Mouse (Mus musculus) C2C12 (cell line): ENCODE results near the gene Arhgef18.

Experiments used
- CEBPB ChIP-seq: IDR thresholded peaks from one replicate; pipeline ENCODE4 v1.6.1; 2011; ENCODE audit warnings: low read depth, mild to moderate bottlenecking, control low read depth, moderate library complexity
- CTCF ChIP-seq: IDR thresholded peaks from one replicate; pipeline ENCODE4 v1.5.1; 2011; ENCODE audit not compliant: control insufficient read depth, insufficient read depth, insufficient read length
- FOSL1 ChIP-seq: IDR thresholded peaks from one replicate; pipeline ENCODE4 v1.8.0; 2011; ENCODE audit warnings: mild to moderate bottlenecking, low read length; ENCODE audit not compliant: poor library complexity, insufficient read depth, severe bottlenecking
- MAX ChIP-seq: IDR thresholded peaks from one replicate; pipeline ENCODE4 v1.6.1; 2011; ENCODE audit warnings: mild to moderate bottlenecking, control low read depth

GRCm38 (mm10) chr8:3353811-3354442 is 38.9 kb upstream of the Arhgef18 start:
- TF ChIP-seq CTCF (no peak), MAX (no peak), FOSL1 (no peak), CEBPB (no peak)
